Mouse (Mus musculus): ENCODE data around the gene S100a10. TPM values are rescaled to one million over a fixed set of nuclear protein-coding genes. Genes with fewer than 3 reads are reported as not detected.
"Not testable (repeated sequence)": the region's sequence is repeated elsewhere in the genome, so short reads cannot be mapped to it uniquely, and the experiment has no call there.

S100a10 gene
- polyA plus RNA-seq, 1 experiment from 2014 or later = 50.9 TPM

- not testable (repeated sequence) for H3K27me3 ChIP-seq; H3K4me2 ChIP-seq; H3K4me3 ChIP-seq (replicated peaks); H3K9me3 ChIP-seq (replicated peaks); H3K36me3 ChIP-seq (replicated peaks); ATAC-seq (ENCODE audit: insufficient read depth); H3K4me1 ChIP-seq (replicated peaks); H3K9ac ChIP-seq; H3K27ac ChIP-seq (replicated peaks)
Measured at GRCm38 (mm10) chr3:93608970-93609369, 54.1 kb downstream of the S100a10 start.

Other genes starting within 250 kb of the S100a10 start
- 0.05 TPM in 1 of 2 replicates, not detected in the other for gene Hrnr, start 235.3 kb upstream of the S100a10 start, polyA plus RNA-seq (2015; fragmentation: Nextera tagmentation; extraction: Ambion mirVana)
- gene Rptn, start 161.4 kb upstream of the S100a10 start, polyA plus RNA-seq (2015; fragmentation: Nextera tagmentation; extraction: Ambion mirVana) = not detected in 2 replicates
- gene Tchh, start 112.8 kb upstream of the S100a10 start, polyA plus RNA-seq (2015; fragmentation: Nextera tagmentation; extraction: Ambion mirVana) = 0.03 and 0.06 TPM in 2 replicates
- gene Tchhl1, start 86.3 kb upstream of the S100a10 start, polyA plus RNA-seq (2015; fragmentation: Nextera tagmentation; extraction: Ambion mirVana) = not detected in 2 replicates
- 167 and 201 TPM in 2 replicates for gene S100a11, start 34.6 kb upstream of the S100a10 start, polyA plus RNA-seq (2015; fragmentation: Nextera tagmentation; extraction: Ambion mirVana)
- not detected in 2 replicates for gene Tdpoz2, start 97.6 kb downstream of the S100a10 start, polyA plus RNA-seq (2015; fragmentation: Nextera tagmentation; extraction: Ambion mirVana)
- gene Tdpoz1, start 121.2 kb downstream of the S100a10 start, polyA plus RNA-seq (2015; fragmentation: Nextera tagmentation; extraction: Ambion mirVana) = not detected in 2 replicates
- gene Gm37596, start 138.0 kb downstream of the S100a10 start, polyA plus RNA-seq (2015; fragmentation: Nextera tagmentation; extraction: Ambion mirVana) = not detected in 2 replicates
- not detected in 2 replicates for gene Gm5773, start 217.9 kb downstream of the S100a10 start, polyA plus RNA-seq (2015; fragmentation: Nextera tagmentation; extraction: Ambion mirVana)
- not detected in 2 replicates for gene Tdpoz4, start 241.3 kb downstream of the S100a10 start, polyA plus RNA-seq (2015; fragmentation: Nextera tagmentation; extraction: Ambion mirVana)

All from liver, embryonic 15.5 days (tissue).